Mouse (Mus musculus) heart, embryonic 16.5 days (tissue): ENCODE measurements around the gene Amhr2. TPM values are rescaled to one million over a fixed set of nuclear protein-coding genes. Genes with fewer than 3 reads are reported as not detected.

Experiments used
- ATAC-seq: fragments of 200-750 bp; cut with Nextera tagmentation; replicated peaks from 2 replicates; pipeline ENCODE4 v1.8.0; 2017; ENCODE audit warnings: moderate number of reproducible peaks; ENCODE audit not compliant: insufficient read depth, low FRiP score; ENCODE audit errors: extremely low read depth
- H3K27ac ChIP-seq: fragments of 300-500 bp; sonication (generic); 2 replicates; pipeline ENCODE4 v1.5.1; 2014; ENCODE audit warnings: mild to moderate bottlenecking, low read length, control low read depth, moderate library complexity
- H3K27me3 ChIP-seq: fragments of 300-500 bp; sonication (generic); 2 replicates; pipeline ENCODE4 v1.6.1; 2014; ENCODE audit warnings: low read length, mixed read lengths; ENCODE audit not compliant: control insufficient read depth, insufficient read depth
- H3K36me3 ChIP-seq: fragments of 300-500 bp; sonication (generic); 2 replicates; pipeline ENCODE4 v1.6.1; 2014; ENCODE audit not compliant: control insufficient read depth, insufficient read depth
- H3K4me1 ChIP-seq: fragments of 300-500 bp; sonication (generic); 2 replicates; pipeline ENCODE4 v1.6.1; 2014; ENCODE audit warnings: low read length, mixed read lengths; ENCODE audit not compliant: control insufficient read depth, insufficient read depth
- H3K4me2 ChIP-seq: fragments of 300-500 bp; sonication (generic); 2 replicates; pipeline ENCODE4 v1.6.1; 2014; ENCODE audit warnings: low read depth, mild to moderate bottlenecking, control low read depth, low read length
- H3K4me3 ChIP-seq: fragments of 300-500 bp; sonication (generic); 2 replicates; pipeline ENCODE4 v1.5.1; 2014; ENCODE audit warnings: mild to moderate bottlenecking, control low read depth, low read length
- H3K9ac ChIP-seq: fragments of 300-500 bp; sonication (generic); 2 replicates; pipeline ENCODE4 v1.6.1; 2014; ENCODE audit warnings: low read length, control low read depth
- H3K9me3 ChIP-seq: fragments of 300-500 bp; sonication (generic); replicated peaks from 2 replicates; pipeline ENCODE4 v1.6.1; 2016; ENCODE audit warnings: low read length; ENCODE audit not compliant: control insufficient read depth
- WGBS: fragments of 180-500 bp; shearing (Covaris S2); extraction: QIAGEN DNeasy Blood & Tissue Kit; methylation state at CpG from one replicate; pipeline ENCODE4 v1.1.7; 2014; 5-methylcytosine and 5-hydroxymethylcytosine counted together
- polyA plus RNA-seq: library from polyadenylated mRNA; unstranded; fragments of >200 nt; fragmentation: Nextera tagmentation; extraction: Ambion mirVana; gene quantifications from 2 replicates; pipeline ENCODE4 v1.2.1, GENCODE M21; 2015

The Amhr2 gene
- polyA plus RNA-seq, 1 experiment from 2014 or later, result 7.6 TPM

GRCm38 (mm10) chr15:102406196-102406911, 38.8 kb upstream of the Amhr2 start:
- no peaks in the 10 kb centered on the region for H3K9me3 ChIP-seq
- H3K9ac ChIP-seq, result peak overlapping the region; percentile 90
- H3K4me2 ChIP-seq, result peak overlapping the region; percentile 59
- peaks cover 34% of the 10 kb centered on the region for H3K4me1 ChIP-seq
- H3K27ac ChIP-seq, result peak overlapping the region; percentile 98
- peak; percentile 42 for ATAC-seq
- no peaks in the 10 kb centered on the region for H3K27me3 ChIP-seq
- 2% methylated on average over 32 of the region's 69 CpGs for WGBS
- H3K4me3 ChIP-seq, result peak overlapping the region; percentile 68
- peaks cover 27% of the 10 kb centered on the region for H3K36me3 ChIP-seq

- ATAC-seq, result no peak
- Histone ChIP-seq H3K27me3 (no peaks in the 10 kb centered on the region), H3K4me3 (peak overlapping the region; percentile 68), H3K36me3 (peaks cover 30% of the 10 kb centered on the region), H3K4me2 (peak overlapping the region; percentile 59), H3K27ac (peak overlapping the region; percentile 98), H3K9ac (peak overlapping the region; percentile 90), H3K9me3 (no peaks in the 10 kb centered on the region), H3K4me1 (peaks cover 39% of the 10 kb centered on the region)
- 8% methylated on average over 3 of the region's 3 CpGs for WGBS
Observed at GRCm38 (mm10) chr15:102406912-102407580, 38.1 kb upstream of the Amhr2 start.

GRCm38 (mm10) chr15:102407681-102408557, 37.2 kb upstream of the Amhr2 start:
- WGBS, result 92% methylated on average over 10 of the region's 10 CpGs
- Histone ChIP-seq H3K4me1 (peaks cover 39% of the 10 kb centered on the region), H3K4me3 (no peak overlapping the region), H3K9ac (no peak overlapping the region), H3K4me2 (no peak overlapping the region), H3K36me3 (peaks cover 34% of the 10 kb centered on the region), H3K27me3 (no peaks in the 10 kb centered on the region), H3K27ac (no peak overlapping the region), H3K9me3 (no peaks in the 10 kb centered on the region)
- no peak for ATAC-seq

- WGBS, result 68% methylated on average over 2 of the region's 2 CpGs
- no peak overlapping the region for H3K4me3 ChIP-seq
- H3K9me3 ChIP-seq, result no peaks in the 10 kb centered on the region
- H3K27ac ChIP-seq, result no peak overlapping the region
- H3K36me3 ChIP-seq, result peaks cover 37% of the 10 kb centered on the region
- no peak overlapping the region for H3K9ac ChIP-seq
- peaks cover 39% of the 10 kb centered on the region for H3K4me1 ChIP-seq
- no peak overlapping the region for H3K4me2 ChIP-seq
- ATAC-seq, result no peak
- no peaks in the 10 kb centered on the region for H3K27me3 ChIP-seq
Observed at GRCm38 (mm10) chr15:102408558-102409130, 36.5 kb upstream of the Amhr2 start.

- WGBS, result 90% methylated on average over 3 of the region's 3 CpGs
- no peaks in the 10 kb centered on the region for H3K9me3 ChIP-seq
- H3K36me3 ChIP-seq, result peaks cover 37% of the 10 kb centered on the region
- peaks cover 39% of the 10 kb centered on the region for H3K4me1 ChIP-seq
- no peak overlapping the region for H3K27ac ChIP-seq
- no peak overlapping the region for H3K9ac ChIP-seq
- H3K27me3 ChIP-seq, result no peaks in the 10 kb centered on the region
- H3K4me2 ChIP-seq, result peak overlapping the region; percentile 29
- no peak for ATAC-seq
- peak overlapping the region; percentile 16; the same call in 1 of the 2 replicates for H3K4me3 ChIP-seq
Observed at GRCm38 (mm10) chr15:102409286-102409685, 35.9 kb upstream of the Amhr2 start.

- no peak overlapping the region for H3K4me2 ChIP-seq
Observed at GRCm38 (mm10) chr15:102411077-102411476, 34.1 kb upstream of the Amhr2 start.

GRCm38 (mm10) chr15:102413687-102414086, 31.5 kb upstream of the Amhr2 start:
- Histone ChIP-seq H3K9me3 (no peaks in the 10 kb centered on the region), H3K36me3 (peaks cover 29% of the 10 kb centered on the region), H3K27me3 (no peaks in the 10 kb centered on the region), H3K4me1 (peaks cover 28% of the 10 kb centered on the region), H3K27ac (no peak overlapping the region), H3K4me3 (no peak overlapping the region), H3K4me2 (no peak overlapping the region), H3K9ac (no peak overlapping the region)
- ATAC-seq, result no peak

More at GRCm38 (mm10) chr15:102411077-102411476, 34.1 kb upstream of the Amhr2 start:
- no peaks in the 10 kb centered on the region for H3K9me3 ChIP-seq
- H3K36me3 ChIP-seq, result peaks cover 37% of the 10 kb centered on the region
- H3K27ac ChIP-seq, result no peak overlapping the region
- no peak for ATAC-seq
- no peak overlapping the region for H3K9ac ChIP-seq
- no peaks in the 10 kb centered on the region for H3K27me3 ChIP-seq
- H3K4me3 ChIP-seq, result no peak overlapping the region
- peaks cover 39% of the 10 kb centered on the region for H3K4me1 ChIP-seq
- WGBS, result 88% methylated on average over 1 of the region's 1 CpGs

- 0 out of 2 replicates have a peak, but pooled peaks cover 2% of the 10 kb centered on the region for H3K4me1 ChIP-seq
- peaks cover 7% of the 10 kb centered on the region; the same call in 1 of the 2 replicates for H3K36me3 ChIP-seq
- H3K27ac ChIP-seq, result no peak overlapping the region
- H3K9ac ChIP-seq, result no peak overlapping the region
- no peak for ATAC-seq
- no peaks in the 10 kb centered on the region for H3K9me3 ChIP-seq
- no peak overlapping the region for H3K4me3 ChIP-seq
- 97% methylated on average over 2 of the region's 2 CpGs for WGBS
- no peaks in the 10 kb centered on the region for H3K27me3 ChIP-seq
- no peak overlapping the region for H3K4me2 ChIP-seq
Observed at GRCm38 (mm10) chr15:102417524-102417923, 27.6 kb upstream of the Amhr2 start.
